Mouse (Mus musculus) liver, embryonic 14.5 days (tissue): ENCODE data around the gene Snx11.
"Not testable (repeated sequence)": the region's sequence is repeated elsewhere in the genome, so short reads cannot be mapped to it uniquely, and the experiment has no call there.

ENCODE experiments used
- CTCF ChIP-seq: IDR thresholded peaks from 2 replicates; pipeline ENCODE4 v1.5.1; 2016; ENCODE audit warnings: antibody characterized with exemption, low read depth, control low read depth
- EP300 ChIP-seq: IDR thresholded peaks from 2 replicates; pipeline ENCODE4 v1.6.1; 2016; ENCODE audit warnings: antibody characterized with exemption, low read depth

- not testable (repeated sequence) for TF ChIP-seq EP300, CTCF
Measured at GRCm38 (mm10) chr11:96811188-96811587, 33.8 kb upstream of the Snx11 start.
